Mouse (Mus musculus): Measurements from ENCODE around the gene Stx19.

DNA sequence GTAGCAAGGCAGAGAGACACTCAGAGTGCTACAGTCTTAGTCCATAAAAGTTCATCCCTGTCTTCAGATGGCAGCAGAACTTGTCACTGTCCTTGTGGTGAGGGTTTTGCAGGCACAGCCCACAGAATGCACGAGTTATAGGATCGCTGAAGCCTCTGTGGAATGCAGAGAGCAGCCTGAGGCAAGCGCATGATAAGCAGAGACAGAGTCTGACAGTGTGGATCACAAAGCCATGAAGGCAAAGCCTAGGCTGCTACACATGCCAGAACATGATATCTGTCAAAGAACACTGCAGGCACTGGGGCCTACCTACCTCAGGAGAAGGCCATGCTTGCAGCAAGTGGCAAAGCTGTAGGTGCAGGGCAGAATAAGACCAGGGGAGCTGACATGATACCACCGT, 15.1 kb upstream of the Stx19 start:
- TF ChIP-seq FLI1 (IDR thresholded peaks at IDR 0.05; ENCODE audit: low read length), result no peak
- TF ChIP-seq GATA1 (IDR thresholded peaks at IDR 0.05; ENCODE audit: borderline replicate concordance, low read length), result no peak
